Mouse (Mus musculus) cerebellum, adult 2 months (tissue): ENCODE data around the gene Pex16.

Experiments used
- CTCF ChIP-seq: fragments of 200-500 bp; IDR thresholded peaks from 2 replicates; pipeline ENCODE4 v1.5.1; 2011; ENCODE audit warnings: low read depth, mild to moderate bottlenecking, control low read depth, low read length, moderate library complexity, borderline replicate concordance; ENCODE audit not compliant: insufficient read depth
- POLR2A ChIP-seq: fragments of 200-500 bp; IDR thresholded peaks from 2 replicates; pipeline ENCODE4 v1.6.1; 2011; ENCODE audit warnings: low read length, control low read depth, borderline replicate concordance; ENCODE audit not compliant: insufficient read depth

- TF ChIP-seq POLR2A = no peak
- no peak for TF ChIP-seq CTCF
Observed at GRCm38 (mm10) chr2:92381901-92382588, 7.6 kb downstream of the Pex16 start, which contains the start of gene 1700029I15Rik.
